Mouse (Mus musculus) forebrain, embryonic 10.5 days (tissue): ENCODE results near the gene Pard3. TPM values are rescaled to one million over a fixed set of nuclear protein-coding genes. Genes with fewer than 3 reads are reported as not detected.
A peak's percentile ranks its signal among the peaks of the same experiment; 100 is the strongest.

ENCODE experiments used
- DNase-seq: peaks from one replicate; pipeline ENCODE4 v3.0.0-alpha.2; 2017; ENCODE audit warnings: low spot score; ENCODE audit errors: extremely low spot score
- H3K27ac ChIP-seq: fragments of 300-500 bp; sonication (generic); 2 replicates; pipeline ENCODE4 v1.5.1; 2016; ENCODE audit warnings: mild to moderate bottlenecking
- H3K27me3 ChIP-seq: fragments of 300-500 bp; sonication (generic); 2 replicates; pipeline ENCODE4 v1.6.1; 2016; ENCODE audit warnings: mild to moderate bottlenecking; ENCODE audit not compliant: poor library complexity, severe bottlenecking
- H3K36me3 ChIP-seq: fragments of 300-500 bp; sonication (generic); replicated peaks from 2 replicates; pipeline ENCODE4 v1.6.1; 2016; ENCODE audit warnings: mild to moderate bottlenecking, moderate library complexity
- H3K4me1 ChIP-seq: fragments of 300-500 bp; sonication (generic); 2 replicates; pipeline ENCODE4 v1.6.1; 2016
- H3K4me3 ChIP-seq: fragments of 300-500 bp; sonication (generic); 2 replicates; pipeline ENCODE4 v1.5.1; 2016; ENCODE audit warnings: mild to moderate bottlenecking, moderate library complexity
- H3K9me3 ChIP-seq: fragments of 300-500 bp; sonication (generic); 2 replicates; pipeline ENCODE4 v1.6.1; 2016; ENCODE audit warnings: mild to moderate bottlenecking, moderate library complexity
- WGBS: fragments of 180-500 bp; shearing (Covaris S2); methylation state at CpG from one replicate; pipeline ENCODE4 v1.1.7; 2016; 5-methylcytosine and 5-hydroxymethylcytosine counted together
- polyA plus RNA-seq: library from polyadenylated mRNA; unstranded; fragments of >200 nt; fragmentation: Nextera tagmentation; extraction: Ambion mirVana; gene quantifications from 2 replicates; pipeline ENCODE4 v1.2.1, GENCODE M21; 2016

Gene Pard3
- polyA plus RNA-seq, 1 experiment from 2014 or later: 27.3 TPM

DNA sequence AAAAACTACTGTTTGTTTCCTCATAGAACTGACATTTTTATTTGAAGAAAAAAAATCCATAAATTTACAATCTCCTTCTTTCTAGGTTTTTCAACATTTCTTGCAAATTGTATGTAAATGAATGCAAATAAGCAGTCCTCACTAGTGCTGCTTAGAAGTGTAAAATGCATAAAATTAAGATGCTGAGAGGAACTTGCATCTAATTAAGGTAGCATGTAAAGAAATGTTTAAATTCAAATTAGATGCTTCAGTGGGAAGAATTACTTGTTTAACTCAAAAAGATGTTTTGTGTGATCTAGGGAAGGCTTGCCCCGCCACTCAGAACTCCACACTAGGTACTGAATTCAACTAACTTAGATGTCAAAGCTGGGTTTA is 472.1 kb downstream of the Pard3 start:
- 0 out of 2 replicates have a peak, but pooled peaks cover 5% of the 10 kb centered on the region for H3K4me1 ChIP-seq
- WGBS: 87% methylated on average over 1 of the region's 1 CpGs
- H3K9me3 ChIP-seq: no peaks in the 10 kb centered on the region
- H3K27me3 ChIP-seq: no peaks in the 10 kb centered on the region
- H3K27ac ChIP-seq: no peak overlapping the region
- no peaks in the 10 kb centered on the region for H3K36me3 ChIP-seq
- H3K4me3 ChIP-seq: no peak overlapping the region
- no peak for DNase-seq

DNA sequence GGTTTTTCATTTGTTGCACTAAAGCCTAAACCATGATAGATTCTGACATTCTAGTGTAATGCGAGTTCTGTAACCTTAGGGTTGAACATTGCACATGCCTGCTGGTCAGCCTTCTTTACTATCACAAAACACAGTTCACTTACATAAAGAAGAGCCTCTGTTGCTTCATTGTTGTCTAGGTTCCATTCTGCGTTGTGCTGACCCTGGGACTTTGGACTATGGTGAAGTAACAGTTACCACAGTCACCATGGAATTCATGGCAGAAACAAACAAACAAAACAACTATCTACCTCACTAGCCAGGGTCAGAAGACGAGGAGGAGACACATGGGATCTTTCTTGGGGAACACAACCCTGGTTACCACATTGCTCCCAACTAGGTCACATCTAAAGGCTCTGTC is 476.1 kb downstream of the Pard3 start:
- Histone ChIP-seq H3K27me3 (no peaks in the 10 kb centered on the region), H3K4me1 (peaks cover 14% of the 10 kb centered on the region), H3K27ac (no peak overlapping the region), H3K36me3 (no peaks in the 10 kb centered on the region), H3K4me3 (no peak overlapping the region), H3K9me3 (no peaks in the 10 kb centered on the region)
- 91% methylated on average over 3 of the region's 3 CpGs for WGBS
- no peak for DNase-seq

DNA sequence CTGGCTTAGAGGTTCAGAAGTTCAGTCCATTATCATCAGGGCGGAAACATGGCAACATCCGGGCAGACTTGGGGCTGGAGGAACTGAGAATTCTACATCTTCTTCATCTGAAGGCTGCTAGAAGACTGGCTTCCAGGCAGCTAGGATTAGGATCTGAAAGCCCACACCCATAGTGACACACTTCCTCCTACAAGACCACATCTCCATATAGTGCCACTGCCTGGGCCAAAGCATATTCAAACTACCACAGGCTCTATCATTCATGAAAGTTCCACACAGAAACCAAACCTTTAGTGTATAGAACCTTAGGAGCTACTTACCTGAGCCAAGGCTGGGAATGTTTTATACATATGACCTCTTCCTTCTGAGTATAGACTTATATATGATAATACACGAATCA is 476.6 kb downstream of the Pard3 start:
- no peak for DNase-seq
- WGBS: 96% methylated on average over 3 of the region's 3 CpGs

GRCm38 (mm10) chr8:127542162-127542561 is 478.5 kb downstream of the Pard3 start:
- 92% methylated on average over 2 of the region's 2 CpGs for WGBS
- H3K27ac ChIP-seq: no peak overlapping the region

More for the DNA sequence above, 476.6 kb downstream of the Pard3 start:
- H3K4me3 ChIP-seq: no peak overlapping the region
- no peak overlapping the region for H3K27ac ChIP-seq
- no peaks in the 10 kb centered on the region for H3K27me3 ChIP-seq
- no peaks in the 10 kb centered on the region for H3K9me3 ChIP-seq
- peaks cover 11% of the 10 kb centered on the region for H3K4me1 ChIP-seq
- no peaks in the 10 kb centered on the region for H3K36me3 ChIP-seq

DNA sequence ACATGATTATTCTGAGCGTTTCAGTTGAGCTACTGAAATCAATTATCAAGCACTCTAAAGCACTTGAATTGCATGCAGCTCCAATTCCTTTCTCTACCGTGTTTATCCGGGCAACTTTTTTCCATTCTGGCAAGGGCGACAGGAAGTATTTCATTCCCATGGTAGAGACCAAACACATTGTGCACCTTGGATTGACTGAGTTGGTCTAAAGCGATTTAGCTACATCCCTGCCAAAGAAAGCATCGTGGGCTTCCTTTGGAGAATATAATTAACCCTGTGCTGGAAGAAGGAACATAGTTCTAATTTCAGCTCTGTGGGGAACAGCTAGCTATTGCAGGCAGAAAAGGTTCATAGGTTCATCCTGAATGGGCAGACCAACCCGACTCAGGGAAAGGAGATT is 480.0 kb downstream of the Pard3 start:
- Histone ChIP-seq H3K27ac (no peak overlapping the region), H3K27me3 (no peaks in the 10 kb centered on the region), H3K9me3 (no peaks in the 10 kb centered on the region), H3K4me1 (peaks cover 18% of the 10 kb centered on the region), H3K4me3 (no peak overlapping the region), H3K36me3 (no peaks in the 10 kb centered on the region)
- no peak for DNase-seq
- WGBS: 84% methylated on average over 7 of the region's 7 CpGs

More at GRCm38 (mm10) chr8:127542162-127542561, 478.5 kb downstream of the Pard3 start:
- Histone ChIP-seq H3K36me3 (no peaks in the 10 kb centered on the region), H3K4me1 (peaks cover 9% of the 10 kb centered on the region), H3K4me3 (no peak overlapping the region), H3K27me3 (no peaks in the 10 kb centered on the region), H3K9me3 (no peaks in the 10 kb centered on the region)
- no peak for DNase-seq

- H3K9me3 ChIP-seq: no peaks in the 10 kb centered on the region
- no peak overlapping the region for H3K27ac ChIP-seq
- no peak overlapping the region for H3K4me3 ChIP-seq
- H3K27me3 ChIP-seq: no peaks in the 10 kb centered on the region
- no peaks in the 10 kb centered on the region for H3K36me3 ChIP-seq
- no peak for DNase-seq
- peaks cover 23% of the 10 kb centered on the region for H3K4me1 ChIP-seq
- 87% methylated on average over 2 of the region's 2 CpGs for WGBS
These were observed 482.5 kb downstream of the Pard3 start for GRCm38 (mm10) chr8:127546161-127546560.

GRCm38 (mm10) chr8:127550928-127551327 is 487.2 kb downstream of the Pard3 start:
- Histone ChIP-seq H3K36me3 (no peaks in the 10 kb centered on the region), H3K27me3 (peaks cover 6% of the 10 kb centered on the region; the same call in 1 of the 2 replicates), H3K4me3 (no peak overlapping the region), H3K4me1 (peaks cover 46% of the 10 kb centered on the region), H3K9me3 (no peaks in the 10 kb centered on the region), H3K27ac (no peak overlapping the region)
- DNase-seq: no peak
- 83% methylated on average over 4 of the region's 4 CpGs for WGBS

DNA sequence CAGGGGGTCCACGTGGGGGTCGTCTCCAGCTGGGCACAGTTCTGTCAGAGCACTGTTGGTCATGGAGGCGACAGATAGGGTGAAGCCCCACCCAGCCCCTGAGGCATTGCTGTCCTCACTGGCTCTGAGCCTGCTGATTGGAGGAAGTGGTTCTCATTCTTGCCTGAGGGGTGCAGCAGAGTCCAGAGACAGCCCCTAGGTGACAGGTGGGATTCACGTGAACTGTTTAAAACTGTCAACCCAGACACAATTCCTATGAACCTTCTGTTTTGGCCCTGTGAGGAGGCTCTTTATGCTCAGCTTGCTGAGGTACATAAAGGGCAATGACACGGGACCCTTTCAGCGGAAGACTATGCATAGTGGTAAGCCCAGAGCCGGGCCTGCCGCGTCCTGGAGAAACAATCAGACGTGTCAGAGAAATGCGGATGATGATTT is 488.5 kb downstream of the Pard3 start:
- peaks cover 58% of the 10 kb centered on the region for H3K4me1 ChIP-seq
- no peaks in the 10 kb centered on the region for H3K9me3 ChIP-seq
- no peak overlapping the region for H3K4me3 ChIP-seq
- no peaks in the 10 kb centered on the region for H3K36me3 ChIP-seq
- H3K27me3 ChIP-seq: peaks cover 6% of the 10 kb centered on the region; the same call in 1 of the 2 replicates
- 64% methylated on average over 11 of the region's 11 CpGs for WGBS
- 0 out of 2 replicates have a peak overlapping the region, but pooled peaks have one; percentile 25 for H3K27ac ChIP-seq
- DNase-seq: no peak

GRCm38 (mm10) chr8:127552836-127553235 is 489.1 kb downstream of the Pard3 start:
- DNase-seq: no peak
- no peaks in the 10 kb centered on the region for H3K36me3 ChIP-seq
- H3K27me3 ChIP-seq: peaks cover 6% of the 10 kb centered on the region; the same call in 1 of the 2 replicates
- WGBS: 75% methylated on average over 13 of the region's 13 CpGs
- no peak overlapping the region for H3K27ac ChIP-seq
- no peaks in the 10 kb centered on the region for H3K9me3 ChIP-seq
- peaks cover 63% of the 10 kb centered on the region for H3K4me1 ChIP-seq
- H3K4me3 ChIP-seq: no peak overlapping the region

- Histone ChIP-seq H3K27me3 (peaks cover 6% of the 10 kb centered on the region; the same call in 1 of the 2 replicates), H3K9me3 (no peaks in the 10 kb centered on the region), H3K4me3 (no peak overlapping the region), H3K36me3 (no peaks in the 10 kb centered on the region), H3K27ac (no peak overlapping the region), H3K4me1 (peaks cover 62% of the 10 kb centered on the region)
- WGBS: 71% methylated on average over 5 of the region's 5 CpGs
- DNase-seq: no peak
These were observed 489.9 kb downstream of the Pard3 start for GRCm38 (mm10) chr8:127553582-127553981.

GRCm38 (mm10) chr8:127555795-127556194 is 492.1 kb downstream of the Pard3 start:
- WGBS: 69% methylated on average over 2 of the region's 2 CpGs
- no peak for DNase-seq
- Histone ChIP-seq H3K36me3 (no peaks in the 10 kb centered on the region), H3K27ac (no peak overlapping the region), H3K4me3 (no peak overlapping the region), H3K27me3 (peaks cover 6% of the 10 kb centered on the region; the same call in 1 of the 2 replicates), H3K9me3 (no peaks in the 10 kb centered on the region), H3K4me1 (peaks cover 57% of the 10 kb centered on the region)

- H3K9me3 ChIP-seq: no peaks in the 10 kb centered on the region
- peaks cover 50% of the 10 kb centered on the region for H3K4me1 ChIP-seq
- peaks cover 6% of the 10 kb centered on the region; the same call in 1 of the 2 replicates for H3K27me3 ChIP-seq
- H3K27ac ChIP-seq: no peak overlapping the region
- peaks cover 7% of the 10 kb centered on the region for H3K36me3 ChIP-seq
- no peak for DNase-seq
- H3K4me3 ChIP-seq: no peak overlapping the region
- 42% methylated on average over 11 of the region's 11 CpGs for WGBS
These were observed 493.3 kb downstream of the Pard3 start for GRCm38 (mm10) chr8:127556964-127557363.

- Histone ChIP-seq H3K27me3 (peaks cover 6% of the 10 kb centered on the region; the same call in 1 of the 2 replicates), H3K4me3 (no peak overlapping the region), H3K4me1 (peaks cover 44% of the 10 kb centered on the region), H3K9me3 (no peaks in the 10 kb centered on the region), H3K36me3 (peaks cover 7% of the 10 kb centered on the region), H3K27ac (no peak overlapping the region)
- no peak for DNase-seq
These were observed 493.9 kb downstream of the Pard3 start for GRCm38 (mm10) chr8:127557566-127557965.

DNA sequence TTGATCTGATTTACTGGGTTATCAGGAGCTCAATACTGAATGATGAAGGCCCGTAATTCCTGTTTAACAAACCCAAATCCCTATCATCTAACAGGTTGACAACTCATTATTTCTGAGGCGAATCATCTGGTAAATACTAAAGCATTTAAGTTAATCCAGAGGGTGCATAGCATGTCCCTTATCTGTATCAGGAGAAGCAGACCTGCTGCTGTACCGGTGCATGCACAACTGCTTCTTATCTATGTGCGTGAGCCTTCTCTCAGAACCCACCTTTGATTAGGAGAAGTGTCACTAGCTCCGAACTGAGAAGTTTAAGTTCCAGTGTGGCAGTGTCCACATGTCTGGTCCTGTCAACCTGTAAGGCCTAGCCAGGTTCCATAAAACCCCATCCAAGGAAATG is 499.9 kb downstream of the Pard3 start:
- no peak overlapping the region for H3K4me3 ChIP-seq
- H3K27me3 ChIP-seq: peaks cover 10% of the 10 kb centered on the region; the same call in 1 of the 2 replicates
- no peaks in the 10 kb centered on the region for H3K9me3 ChIP-seq
- no peak overlapping the region for H3K27ac ChIP-seq
- H3K36me3 ChIP-seq: peaks cover 7% of the 10 kb centered on the region
- H3K4me1 ChIP-seq: peaks cover 20% of the 10 kb centered on the region
- no peak for DNase-seq
- 93% methylated on average over 5 of the region's 5 CpGs for WGBS
